Mouse (Mus musculus): ENCODE data around the gene Pgam1.
"Not testable (repeated sequence)": the region's sequence is repeated elsewhere in the genome, so short reads cannot be mapped to it uniquely, and the experiment has no call there.

Gene Pgam1

DNA sequence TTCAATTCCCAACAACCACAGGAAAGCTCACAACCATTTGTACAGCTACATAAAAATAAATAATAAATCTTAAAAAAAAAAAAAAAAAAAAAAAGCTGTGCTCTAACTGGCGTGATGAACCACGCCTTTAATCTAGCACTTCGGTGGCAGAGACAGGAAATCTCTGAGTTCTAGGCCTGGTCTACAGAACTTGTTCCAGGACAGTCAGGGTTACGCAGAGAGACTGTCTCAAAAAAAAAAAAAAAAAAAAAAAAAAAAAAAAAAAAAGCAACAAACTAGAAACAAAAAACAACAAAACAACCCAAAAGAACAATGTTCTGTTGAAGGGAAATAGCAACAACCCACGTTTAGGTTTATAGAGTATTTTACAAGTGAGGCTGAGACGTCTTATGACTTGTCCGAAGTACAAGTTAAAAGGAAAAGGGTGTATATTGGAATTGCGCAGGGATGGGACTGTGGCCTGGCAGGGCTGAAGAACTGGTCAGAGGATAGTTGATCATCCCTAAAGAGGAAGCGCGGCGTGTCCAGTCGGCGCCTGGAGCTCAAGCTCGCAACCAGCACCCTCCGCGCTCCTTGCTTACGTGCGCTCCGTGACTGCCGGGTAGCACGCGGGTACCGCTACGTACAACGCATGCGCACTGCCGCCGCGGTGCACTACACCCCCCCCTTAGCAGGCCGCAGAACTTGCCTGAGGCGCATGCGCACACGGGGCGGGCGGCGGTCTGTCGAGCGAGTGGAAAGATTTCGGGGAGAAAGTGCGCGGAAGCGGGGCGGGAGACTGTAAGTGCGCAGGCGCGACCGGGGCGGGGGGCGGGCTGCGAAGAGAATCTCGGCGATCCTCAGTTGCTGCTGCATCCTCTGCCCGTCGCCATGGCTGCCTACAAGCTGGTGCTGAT, at the start of gene Pgam1:
Gene Pgam1, plus strand, starts transcription at position 746 of the 896 bp plus-strand sequence.
- DNase-seq (ENCODE audit: low read depth, low spot score): peak; percentile 98

DNA sequence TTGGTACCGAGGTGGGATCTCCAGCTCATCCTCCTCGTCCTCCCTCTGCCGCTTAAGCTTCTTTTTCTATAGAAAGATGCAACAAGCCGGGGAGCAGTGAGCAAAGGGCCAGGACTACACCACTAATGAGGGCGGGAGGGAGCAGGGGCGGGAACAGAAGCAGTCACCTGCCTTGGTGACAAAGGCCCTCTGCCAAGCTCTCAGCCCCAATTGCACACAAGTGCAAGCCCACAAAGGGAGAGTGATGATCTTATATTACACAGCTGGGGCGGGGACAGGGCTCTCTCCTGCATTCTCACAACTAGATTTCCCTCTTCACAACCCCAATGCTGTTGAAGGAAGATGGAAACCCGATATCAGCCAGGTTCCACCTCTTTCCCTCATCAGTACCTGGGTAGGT, 45.0 kb upstream of the Pgam1 start:
- DNase-seq (ENCODE audit: low read depth, low spot score): no peak

DNA sequence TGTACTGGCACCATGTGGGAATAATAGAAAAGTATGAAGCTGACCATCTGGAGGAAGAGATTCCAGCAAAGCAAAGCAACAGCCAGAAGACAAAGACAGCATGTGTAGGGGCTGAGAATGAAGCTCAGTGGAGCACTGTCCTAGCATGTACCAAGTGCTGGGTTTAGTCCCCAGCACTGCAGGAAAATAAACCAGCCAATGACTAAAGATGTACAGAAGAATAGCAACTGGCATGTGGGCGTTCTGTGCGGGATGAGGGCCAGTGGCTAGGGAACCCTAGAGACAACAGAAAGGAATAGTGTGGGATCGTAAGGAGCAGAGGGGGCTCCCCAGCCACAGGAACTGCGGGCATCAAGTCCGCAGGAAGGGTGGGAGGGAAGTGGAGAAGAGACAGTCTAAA, 42.4 kb upstream of the Pgam1 start:
- DNase-seq (ENCODE audit: low read depth, low spot score): no peak

DNA sequence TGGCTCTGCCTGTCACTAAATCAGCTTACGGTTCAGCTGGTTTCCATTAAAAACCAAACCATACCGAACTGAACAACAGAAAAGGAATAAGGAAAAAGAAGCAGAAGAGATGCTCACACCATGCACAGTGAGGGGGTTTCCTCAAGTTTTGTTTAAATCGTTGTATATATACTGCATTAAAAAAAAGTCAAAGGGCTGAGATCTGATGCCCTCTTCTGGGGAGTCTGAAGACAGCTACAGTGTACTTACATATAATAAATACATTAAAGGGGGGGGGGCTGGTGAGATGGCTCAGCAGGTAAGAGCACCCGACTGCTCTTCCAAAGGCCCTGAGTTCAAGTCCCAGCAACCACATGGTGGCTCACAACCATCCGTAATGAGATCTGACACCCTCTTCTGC, 41.8 kb upstream of the Pgam1 start:
- not testable (repeated sequence) for DNase-seq (ENCODE audit: low read depth, low spot score)

DNA sequence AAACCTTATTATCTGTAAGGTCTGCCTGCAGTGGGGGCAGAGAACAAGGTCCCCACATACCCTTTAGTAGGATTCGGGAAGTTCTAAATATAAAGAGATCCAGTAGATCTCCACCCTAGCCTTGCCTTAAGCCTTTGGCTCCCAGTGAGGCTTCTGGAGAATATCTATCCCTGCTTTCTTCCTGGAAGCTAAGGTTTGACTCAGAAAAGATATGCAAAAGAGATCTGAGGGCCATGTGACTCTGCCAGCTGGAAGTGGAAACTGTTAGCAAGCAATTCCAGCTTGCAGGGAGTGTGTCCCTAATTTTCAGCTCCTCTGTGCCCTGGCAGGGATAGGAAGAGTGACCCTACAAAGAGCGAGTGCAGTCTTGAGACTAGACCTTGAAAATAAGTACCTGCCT, 39.4 kb upstream of the Pgam1 start:
- no peak for DNase-seq (ENCODE audit: low read depth, low spot score)

DNA sequence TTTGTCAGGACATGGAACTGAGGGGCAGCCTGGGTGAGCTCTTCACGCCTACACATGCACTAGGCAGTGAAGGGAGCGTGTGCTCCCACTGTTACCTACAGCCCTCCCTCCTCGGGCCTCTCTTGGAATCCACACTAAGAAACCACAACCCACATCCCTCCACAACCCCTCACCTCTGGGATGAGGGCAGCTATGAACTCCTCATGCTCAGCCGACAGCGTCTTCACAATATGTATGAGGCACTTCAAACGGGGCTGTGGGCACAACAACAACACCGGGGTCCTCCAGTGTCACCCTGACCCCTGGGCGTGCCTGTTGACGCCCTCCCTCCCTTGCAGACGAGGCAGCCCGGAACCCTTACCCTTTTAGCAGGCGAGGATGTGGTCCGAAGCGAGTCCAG, 37.4 kb upstream of the Pgam1 start:
- no peak for DNase-seq (ENCODE audit: low read depth, low spot score)

DNA sequence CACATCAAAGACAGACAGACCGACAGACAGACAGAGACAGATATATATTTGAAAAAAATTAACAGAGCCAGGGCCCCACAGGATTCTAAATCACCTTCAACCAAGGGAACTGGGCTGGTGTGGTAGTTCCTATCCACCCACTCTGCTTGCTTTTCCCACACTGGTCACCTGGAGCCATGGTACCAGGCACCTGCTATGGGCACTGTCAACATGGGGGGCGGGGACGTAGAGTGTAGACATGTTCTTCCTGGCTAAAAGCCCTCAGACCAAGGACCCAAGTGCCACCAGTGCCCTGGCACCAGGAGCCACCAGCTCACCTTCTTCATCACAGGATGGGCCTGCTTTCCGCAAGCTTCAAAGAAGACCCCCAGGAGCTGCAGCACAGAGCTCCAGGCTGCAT, 29.9 kb upstream of the Pgam1 start:
- no peak for DNase-seq (ENCODE audit: low read depth, low spot score)

DNA sequence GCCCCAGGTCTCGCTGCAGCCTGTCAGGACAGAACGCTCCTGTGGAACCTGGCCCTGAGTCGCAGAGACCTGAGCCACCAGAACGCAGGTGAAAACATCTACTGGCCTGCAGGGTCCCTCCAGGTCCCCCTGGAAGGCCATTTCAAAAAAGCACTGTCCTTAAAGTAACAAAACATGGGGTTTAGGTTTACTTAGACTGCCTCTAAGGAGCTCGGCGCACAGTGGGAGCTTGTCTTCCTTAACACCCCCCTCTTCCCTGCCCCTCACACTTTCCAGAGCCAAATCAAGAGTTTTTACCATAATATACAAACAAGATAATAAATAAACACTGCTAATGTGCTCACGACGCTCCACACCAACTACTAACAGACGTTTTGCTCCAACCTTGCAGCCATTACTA, 27.8 kb upstream of the Pgam1 start:
- DNase-seq (ENCODE audit: low read depth, low spot score): no peak

DNA sequence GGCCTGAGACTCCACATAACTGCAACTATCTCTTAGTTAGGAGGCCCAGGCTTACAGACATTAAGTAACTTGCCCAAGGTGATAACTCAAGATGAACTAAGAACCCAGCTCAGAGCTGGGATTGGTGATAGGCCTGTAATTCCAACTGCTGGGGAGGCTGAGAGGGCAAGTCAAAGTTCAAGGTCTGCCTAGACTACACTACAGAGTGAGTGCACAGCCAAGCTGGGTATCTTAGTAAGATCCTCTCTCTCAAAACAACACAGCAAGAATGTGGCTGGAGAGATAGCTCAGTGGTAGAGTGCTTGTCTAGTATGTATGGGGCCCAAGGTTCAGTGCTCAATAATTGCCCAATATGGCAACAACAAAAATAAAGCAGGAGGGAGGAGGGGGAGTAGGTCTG, 23.5 kb upstream of the Pgam1 start:
- peak; percentile 59 for DNase-seq (ENCODE audit: low read depth, low spot score)

DNA sequence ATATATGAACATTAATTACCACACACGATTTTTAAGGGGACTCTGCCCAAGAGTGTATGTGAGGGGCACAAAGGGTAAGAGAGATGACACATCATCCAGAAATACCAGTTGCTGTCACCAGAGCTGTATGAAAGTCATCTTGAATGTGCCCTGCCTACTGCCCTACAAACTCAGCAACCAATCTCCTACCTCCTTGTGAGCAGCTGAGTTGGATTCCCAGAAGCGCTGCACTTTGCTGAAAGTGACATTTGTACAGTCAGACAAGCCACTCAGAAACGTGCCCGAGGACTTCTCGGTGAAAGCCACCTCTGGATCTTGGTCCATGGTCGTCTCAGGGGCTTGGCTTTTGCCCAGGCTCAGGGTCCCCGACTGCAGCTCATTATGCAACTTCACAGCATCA, 16.8 kb upstream of the Pgam1 start:
- peak; percentile 49 for DNase-seq (ENCODE audit: low read depth, low spot score)

DNA sequence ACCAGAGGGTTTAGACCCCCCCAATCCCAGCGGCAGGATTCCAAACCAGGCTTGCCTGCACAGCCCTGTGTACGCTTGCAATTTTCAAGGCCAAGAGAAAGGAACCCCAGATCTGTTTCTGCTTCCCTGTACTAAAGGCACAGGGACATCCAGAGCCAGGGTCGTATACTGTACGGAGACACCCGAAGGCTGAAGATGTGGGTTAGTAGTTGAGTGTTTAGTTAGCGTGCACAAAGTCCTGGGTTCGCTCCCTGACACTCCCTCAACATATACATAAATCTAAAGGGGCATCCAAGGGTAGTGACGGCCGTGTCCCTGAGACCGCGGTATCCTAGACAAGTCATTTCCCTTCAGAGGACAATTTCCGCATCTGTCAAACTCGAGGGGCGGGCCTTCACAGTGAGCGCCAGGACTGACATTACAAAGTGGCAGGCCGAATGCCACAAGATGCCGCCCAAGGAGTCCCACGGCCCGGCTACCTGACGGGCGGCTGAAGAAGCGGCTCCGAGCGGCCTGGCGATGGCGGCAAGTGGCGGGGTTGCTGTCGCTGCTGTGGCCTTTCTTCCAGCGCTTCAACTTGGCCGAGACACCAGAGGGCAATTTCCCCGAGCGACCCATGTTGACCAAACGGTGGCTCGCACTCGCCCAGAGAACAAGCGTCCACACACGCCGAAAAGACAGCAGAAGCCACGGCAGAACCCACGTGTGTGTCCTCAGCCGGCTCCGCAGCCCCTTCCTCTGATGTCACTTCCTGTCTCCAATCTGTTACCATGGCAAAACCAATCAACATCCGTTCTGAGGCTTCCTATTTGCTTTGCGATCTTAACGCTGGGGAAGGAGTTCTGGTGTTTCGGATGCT, 16.0 kb upstream of the Pgam1 start, which contains the start of gene Rrp12:
Gene Rrp12, minus strand, starts transcription at position 714 of the 859 bp plus-strand sequence.
- peak; percentile 87 for DNase-seq (ENCODE audit: low read depth, low spot score)

DNA sequence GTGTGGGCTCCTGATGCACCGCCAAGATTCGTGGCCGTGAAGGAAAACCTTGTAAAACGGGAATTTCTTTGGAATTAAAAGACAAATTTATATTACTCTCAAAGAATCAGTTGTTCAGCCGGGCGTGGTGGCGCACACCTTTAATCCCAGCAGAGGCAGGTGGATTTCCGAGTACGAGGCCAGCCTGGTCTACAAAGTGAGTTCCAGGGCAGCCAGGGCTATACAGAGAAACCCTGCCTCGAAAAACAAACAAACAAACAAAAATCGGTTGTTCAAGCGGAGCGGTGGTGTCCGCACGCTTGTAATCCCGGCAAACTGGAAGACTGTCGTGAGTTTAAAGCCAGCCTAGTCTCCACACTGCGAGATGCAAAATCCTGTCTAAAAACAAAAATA, 15.4 kb upstream of the Pgam1 start:
- no peak for DNase-seq (ENCODE audit: low read depth, low spot score)

DNA sequence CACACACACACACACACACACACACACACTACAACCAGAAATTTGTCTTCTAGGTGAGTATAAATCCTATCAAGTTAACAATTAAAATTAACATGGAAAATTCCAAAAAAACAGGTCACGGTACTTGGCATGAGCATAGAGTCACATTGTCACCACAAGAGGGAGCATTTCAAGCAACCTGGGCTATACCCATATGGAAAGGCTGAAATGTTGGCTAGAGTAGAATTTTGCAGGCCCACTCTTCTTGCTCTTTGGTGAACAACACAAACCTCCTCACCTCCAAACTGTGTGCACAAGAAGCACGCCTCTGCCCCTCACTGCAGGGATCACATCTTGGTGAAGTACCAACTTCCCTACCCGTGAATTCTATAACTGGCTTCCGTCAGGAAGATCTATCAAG, 12.9 kb upstream of the Pgam1 start:
- DNase-seq (ENCODE audit: low read depth, low spot score): peak; percentile 44

DNA sequence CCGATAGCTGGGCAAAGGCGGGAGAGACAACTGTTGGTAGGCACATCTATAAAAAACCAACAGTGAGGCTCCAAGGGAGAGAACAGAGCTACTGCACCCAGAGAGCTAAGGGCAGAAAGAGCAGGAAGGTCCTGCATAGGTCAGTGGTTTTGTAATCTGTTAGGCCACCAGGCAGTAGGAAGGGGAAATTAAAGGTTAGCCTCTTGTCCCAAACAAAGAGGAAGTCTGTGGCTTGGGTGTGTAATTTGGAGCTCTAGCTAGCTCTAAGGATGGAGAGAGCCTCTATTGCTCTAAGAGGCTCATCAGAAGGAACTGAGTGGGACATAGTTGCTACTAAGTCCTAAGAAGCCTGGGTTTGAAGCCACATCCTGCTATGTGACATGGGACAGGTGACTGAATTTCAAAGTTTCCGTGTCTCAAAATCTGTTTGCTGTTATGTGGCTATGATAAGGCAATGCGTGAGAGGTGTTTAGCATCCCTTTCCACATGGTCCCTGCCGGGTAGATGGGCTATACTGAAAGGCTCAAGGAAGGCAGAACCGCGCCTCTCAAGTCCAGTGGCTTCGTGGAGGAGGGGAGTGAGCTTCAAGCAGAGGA, 11.1 kb upstream of the Pgam1 start:
- DNase-seq (ENCODE audit: low read depth, low spot score): no peak

DNA sequence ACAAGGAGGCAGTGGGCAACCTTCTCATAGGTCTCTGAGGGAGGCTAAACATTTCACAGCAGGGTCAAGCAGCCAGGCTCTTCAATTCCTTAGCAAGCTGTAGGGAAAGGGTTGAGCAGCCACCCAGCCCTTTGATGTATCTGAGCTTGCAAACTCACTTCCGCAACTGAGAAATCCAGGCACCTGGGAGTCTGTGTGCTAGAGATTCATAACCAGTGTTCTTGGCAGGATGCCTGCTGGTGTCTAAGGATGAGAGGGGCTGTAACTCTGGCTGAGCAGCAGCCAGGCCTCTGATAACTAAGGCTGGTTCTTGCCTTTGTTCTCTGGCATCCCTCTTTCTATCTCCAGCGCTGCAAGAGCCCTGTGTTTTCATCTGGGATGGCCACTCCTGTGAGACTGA, 10.0 kb upstream of the Pgam1 start:
- no peak for DNase-seq (ENCODE audit: low read depth, low spot score)

DNA sequence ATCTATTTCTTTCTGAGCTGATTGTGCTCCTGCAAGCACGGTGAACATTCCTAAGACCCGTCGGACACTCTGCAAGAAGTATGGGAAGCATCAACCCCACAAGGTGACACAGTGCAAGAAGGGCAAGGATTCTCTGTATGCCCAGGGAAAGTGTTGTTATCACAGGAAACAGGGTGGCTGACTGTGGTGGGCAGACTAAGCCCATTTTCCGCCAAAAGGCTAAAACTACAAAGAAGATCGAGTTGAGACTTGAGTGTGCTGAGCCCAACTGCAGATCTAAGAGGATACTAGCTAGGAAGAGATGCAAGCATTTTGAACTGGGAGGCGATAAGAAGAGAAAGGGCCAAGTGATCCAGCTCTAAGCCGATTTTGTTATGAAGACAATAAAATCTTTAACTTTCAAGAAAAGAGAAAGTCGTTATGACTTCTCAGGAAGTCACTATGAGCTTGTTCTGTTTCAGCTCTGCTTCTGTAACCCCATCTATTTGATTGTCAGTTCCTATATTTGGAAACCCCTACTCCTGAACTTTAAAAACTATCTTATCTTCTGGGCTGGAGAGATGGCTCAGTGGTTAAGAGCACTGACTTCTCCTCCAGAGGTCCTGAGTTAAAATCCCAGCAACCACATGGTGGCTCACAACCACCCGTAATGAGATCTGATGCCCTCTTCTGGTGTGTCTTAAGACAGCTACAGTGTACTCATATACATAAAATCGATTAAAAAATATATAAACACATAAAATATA, 8.7 kb upstream of the Pgam1 start:
- DNase-seq (ENCODE audit: low read depth, low spot score): no peak

DNA sequence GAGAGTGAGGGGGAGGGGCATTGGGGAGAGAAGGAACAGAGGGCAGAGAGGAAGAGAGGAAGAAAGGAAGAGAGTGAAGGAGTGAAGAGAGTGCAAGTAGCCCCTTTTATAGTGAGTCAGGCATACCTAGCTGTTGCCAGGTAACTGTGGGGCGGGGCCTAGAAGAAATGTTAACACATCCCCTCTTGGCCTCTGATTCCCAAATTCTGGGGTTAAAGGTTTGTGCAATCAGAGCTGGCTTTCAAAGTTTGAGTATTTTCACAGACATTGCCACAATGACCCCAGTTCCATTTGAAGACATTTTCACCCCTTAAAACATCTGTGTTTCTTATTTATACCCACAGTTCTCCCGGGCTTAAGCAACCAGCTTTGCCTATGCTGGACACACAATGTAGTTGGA, 6.5 kb upstream of the Pgam1 start:
- DNase-seq (ENCODE audit: low read depth, low spot score): no peak

DNA sequence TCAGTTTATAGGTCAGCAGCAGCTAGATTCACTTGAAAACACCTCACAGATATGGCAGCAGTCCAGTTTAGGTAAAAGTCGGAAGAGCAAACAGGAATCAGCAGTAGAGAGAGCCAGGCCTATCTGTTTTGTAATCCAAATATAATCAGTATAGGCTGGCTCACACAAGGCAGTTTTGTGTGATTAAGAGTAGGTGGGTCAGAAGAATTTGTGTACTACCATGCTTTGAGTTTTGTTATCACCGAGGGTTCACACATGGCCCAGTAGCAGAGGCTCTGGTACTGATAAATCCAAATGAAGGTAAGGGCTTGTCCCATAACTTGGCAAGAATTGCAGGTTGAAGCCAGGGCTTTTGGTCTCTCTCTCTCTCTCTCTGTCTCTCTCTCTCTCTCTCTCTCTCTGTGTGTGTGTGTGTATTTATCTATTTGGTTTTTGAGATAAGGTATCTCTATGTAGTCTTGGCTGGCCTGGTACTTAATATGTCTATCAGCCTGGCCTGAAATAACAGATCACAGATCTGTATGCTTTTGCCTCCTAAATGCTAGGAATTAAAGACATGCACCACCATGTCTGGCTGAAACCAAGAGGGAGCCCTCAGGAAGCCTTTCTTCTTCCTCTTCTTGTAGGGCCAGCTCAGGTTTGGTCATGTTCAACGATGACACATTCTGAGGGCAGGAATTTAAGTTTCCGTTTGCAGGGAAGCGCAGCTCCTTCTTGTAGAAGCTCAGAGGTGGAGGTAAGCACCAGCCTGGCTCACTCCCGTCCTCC, 5.2 kb upstream of the Pgam1 start:
- DNase-seq (ENCODE audit: low read depth, low spot score): no peak

DNA sequence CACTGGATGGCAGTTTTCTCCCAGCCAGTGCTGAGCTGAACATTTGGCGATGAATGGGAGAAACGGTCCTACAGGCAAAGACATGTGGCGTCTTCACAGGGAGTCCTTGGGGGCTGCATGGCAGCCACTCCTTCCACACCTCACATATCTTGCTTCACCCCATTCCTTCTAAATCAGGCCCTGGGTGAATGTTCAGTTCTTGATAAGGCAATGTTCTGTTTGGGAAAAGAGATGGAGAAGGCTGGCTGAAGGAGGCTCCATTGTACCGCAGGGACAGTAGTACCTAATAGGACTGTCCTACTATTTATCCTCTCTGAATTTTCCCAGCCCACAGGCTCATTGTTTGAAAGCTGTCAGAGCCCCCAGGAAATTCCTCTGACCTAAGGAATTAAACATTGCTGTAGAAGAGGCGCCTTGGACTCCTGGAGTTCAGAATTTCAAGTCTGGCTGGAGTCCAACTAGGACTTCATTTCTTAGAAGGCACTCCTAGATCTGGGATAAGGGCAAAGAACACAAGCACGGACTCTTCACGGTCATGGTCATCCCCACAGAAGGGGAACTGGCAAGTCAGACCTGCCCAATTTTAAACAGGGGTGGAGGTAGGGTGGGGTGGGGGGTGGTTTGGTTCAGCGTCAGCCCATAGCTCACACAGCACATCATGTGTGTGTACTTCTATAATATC, 4.5 kb upstream of the Pgam1 start:
- no peak for DNase-seq (ENCODE audit: low read depth, low spot score)

DNA sequence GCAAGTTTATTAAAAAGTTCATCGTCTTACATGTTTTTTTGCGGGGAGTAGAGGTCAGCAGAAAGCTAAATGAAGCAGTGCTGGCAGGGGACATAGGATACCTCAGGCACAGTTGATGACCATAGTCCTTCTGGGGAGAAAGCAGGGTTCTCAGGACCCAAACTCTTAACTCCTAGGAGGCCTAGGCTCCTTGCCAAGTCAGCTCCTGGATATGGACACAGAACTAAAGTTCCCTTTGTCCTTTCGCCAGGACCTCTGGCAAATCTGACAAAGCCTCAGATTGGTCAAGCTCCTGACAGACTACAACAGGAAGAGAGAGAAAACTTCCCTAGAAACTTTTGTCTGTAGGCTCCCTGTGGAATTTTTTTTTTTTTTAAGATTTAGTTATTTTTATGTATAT, 3.0 kb upstream of the Pgam1 start:
- DNase-seq (ENCODE audit: low read depth, low spot score): no peak
